Mouse (Mus musculus) thymus, postnatal 25 days (tissue): ENCODE results near the gene Kmt5b.

Experiments used
- DNase-seq: peaks from one replicate; pipeline ENCODE4 v3.0.0; 2022

Gene Kmt5b

GRCm38 (mm10) chr19:3844836-3845235 lies 77.6 kb downstream of the Kmt5b start:
- DNase-seq: no peak

- DNase-seq: no peak
Measured at GRCm38 (mm10) chr19:3845339-3845738, 78.1 kb downstream of the Kmt5b start.

DNA sequence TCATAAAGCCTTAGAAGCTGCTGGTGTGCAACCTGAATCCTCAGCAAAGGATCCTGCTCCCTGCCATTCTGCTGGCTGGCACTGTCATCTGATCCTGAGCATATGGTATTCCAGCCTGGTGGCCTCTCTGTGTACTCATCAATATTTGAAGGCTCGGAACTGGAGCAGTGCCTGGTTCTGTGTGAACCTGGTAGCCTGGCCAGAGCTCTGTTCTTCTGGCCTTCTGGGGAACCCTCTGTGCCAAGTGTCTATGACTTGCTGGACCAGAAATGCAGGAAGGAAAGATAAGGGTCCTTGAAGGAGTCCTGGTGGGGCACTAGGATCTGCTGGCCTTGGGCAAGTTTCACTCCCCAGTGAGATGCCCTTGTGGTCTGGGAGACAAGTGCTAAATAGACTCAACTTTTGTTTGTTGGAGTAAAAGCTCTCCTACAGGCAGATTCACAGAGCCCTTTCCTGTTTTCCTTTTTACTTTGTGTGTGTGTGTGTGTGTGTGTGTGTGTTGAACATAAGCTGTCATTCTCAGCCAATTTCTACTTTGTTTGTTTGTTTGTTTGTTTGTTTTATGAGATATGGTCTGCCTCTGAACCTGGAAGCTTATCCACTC lies 78.7 kb downstream of the Kmt5b start:
- DNase-seq: no peak

DNA sequence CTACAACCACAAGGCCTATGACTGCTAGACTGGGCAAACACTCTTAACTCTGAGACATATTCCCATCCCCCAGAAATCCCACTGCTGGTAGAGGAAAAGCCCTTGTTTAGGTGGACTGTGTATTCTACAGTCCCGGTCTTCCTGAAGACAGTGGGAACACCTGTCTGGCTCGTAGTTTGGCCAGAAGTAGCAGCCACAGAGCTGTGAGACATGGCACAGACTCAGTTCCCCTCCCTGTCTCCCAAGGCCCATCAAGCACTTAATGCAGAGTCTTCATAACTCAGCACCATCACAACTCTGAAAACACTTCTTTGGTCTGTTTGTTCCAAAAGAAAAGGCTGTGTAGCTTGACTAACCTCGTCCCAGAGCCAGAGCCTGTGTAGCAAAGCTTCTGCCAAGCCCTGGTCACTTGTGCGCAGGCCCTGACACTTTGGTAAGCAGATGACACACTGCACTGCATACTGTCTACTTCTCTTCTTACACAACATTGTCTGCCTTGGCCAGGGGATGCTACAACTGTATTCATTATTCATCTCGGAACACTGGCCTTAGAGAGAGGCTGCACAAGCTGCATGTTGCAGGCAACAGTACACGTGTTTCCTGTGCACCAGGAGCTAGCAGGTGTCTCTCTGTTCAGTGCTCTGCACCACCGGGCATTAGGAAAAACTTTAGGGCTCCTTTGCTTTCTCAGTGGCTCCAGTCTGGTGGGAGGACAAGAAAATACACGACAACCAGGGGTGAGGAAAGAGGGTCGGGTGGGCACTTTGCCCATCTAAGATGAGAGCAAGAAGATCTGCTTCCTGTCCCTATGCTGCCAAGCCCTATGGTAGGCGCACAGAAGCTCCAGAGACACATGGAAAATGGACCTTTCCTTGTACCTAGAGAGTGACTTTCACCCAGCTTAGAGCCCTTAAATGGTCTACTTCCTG lies 79.7 kb downstream of the Kmt5b start:
- no peak for DNase-seq

GRCm38 (mm10) chr19:3847711-3848110 lies 80.5 kb downstream of the Kmt5b start:
- DNase-seq: no peak

DNA sequence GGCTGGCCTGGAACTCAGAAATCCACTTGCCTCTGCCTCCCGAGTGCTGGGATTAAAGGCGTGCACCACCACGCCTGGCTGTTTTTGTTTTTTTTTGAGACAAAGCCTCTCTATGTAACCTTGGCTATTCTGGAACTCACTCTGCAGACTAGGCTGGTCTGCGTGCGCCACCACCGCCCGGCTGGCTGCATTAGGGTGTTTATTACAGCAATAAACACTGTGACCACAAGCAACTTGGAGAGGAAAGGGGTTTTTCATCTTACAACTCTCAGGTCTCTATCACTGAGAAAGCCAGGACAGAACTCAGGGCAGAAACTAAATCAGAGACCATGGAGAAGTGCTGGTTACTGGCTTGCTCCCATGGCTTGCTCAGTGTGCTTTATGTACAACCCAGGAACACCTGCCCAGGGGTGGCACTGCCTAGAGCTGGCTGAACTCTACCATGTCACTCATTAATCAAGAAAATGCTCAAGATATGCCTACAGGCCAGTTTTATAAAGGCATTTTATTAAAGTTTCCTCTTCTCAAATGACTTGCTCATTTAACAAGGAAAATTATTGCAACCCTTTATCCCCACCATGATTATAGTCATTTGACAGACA lies 81.1 kb downstream of the Kmt5b start:
- no peak for DNase-seq

- no peak for DNase-seq
Measured at GRCm38 (mm10) chr19:3849251-3849650, 82.0 kb downstream of the Kmt5b start.

GRCm38 (mm10) chr19:3850076-3850475 lies 82.9 kb downstream of the Kmt5b start:
- DNase-seq: no peak

- DNase-seq: no peak
Measured at GRCm38 (mm10) chr19:3850847-3851469, 83.7 kb downstream of the Kmt5b start.

- peak; percentile 99 for DNase-seq
Measured at GRCm38 (mm10) chr19:3851502-3851962, 84.3 kb downstream of the Kmt5b start, which contains the start of gene Chka. Gene Chka, plus strand, starts transcription at chr19:3851773.

DNA sequence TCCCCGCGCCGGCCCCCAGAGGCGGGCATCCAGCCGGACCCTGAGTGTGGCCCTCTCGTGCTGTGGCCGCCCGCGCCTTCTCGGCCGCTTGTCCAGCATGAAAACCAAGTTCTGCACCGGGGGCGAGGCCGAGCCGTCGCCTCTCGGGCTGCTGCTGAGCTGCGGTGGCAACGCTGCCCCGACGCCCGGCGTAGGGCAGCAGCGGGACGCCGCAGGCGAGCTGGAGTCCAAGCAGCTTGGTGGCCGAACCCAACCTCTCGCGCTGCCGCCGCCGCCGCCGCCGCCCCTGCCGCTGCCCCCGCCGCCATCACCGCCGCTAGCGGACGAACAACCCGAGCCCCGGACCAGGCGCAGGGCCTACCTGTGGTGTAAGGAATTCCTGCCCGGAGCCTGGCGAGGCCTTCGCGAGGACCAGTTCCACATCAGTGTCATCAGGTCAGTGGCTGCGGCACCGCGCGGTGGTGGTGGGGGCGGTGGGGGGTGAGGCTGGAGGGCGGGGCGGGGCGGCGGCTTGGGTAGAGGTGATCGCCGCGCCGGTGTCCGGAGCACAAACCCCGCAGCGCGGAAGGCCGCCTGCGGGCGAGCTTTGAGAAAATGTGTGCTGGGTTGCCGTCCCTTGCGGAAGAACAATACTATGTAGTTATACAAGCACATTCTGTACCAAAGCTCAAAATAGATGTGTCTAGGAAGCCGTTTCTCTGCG lies 84.9 kb downstream of the Kmt5b start:
- DNase-seq: peak; percentile 53

- DNase-seq: no peak
Measured at GRCm38 (mm10) chr19:3853121-3853520, 85.9 kb downstream of the Kmt5b start.

DNA sequence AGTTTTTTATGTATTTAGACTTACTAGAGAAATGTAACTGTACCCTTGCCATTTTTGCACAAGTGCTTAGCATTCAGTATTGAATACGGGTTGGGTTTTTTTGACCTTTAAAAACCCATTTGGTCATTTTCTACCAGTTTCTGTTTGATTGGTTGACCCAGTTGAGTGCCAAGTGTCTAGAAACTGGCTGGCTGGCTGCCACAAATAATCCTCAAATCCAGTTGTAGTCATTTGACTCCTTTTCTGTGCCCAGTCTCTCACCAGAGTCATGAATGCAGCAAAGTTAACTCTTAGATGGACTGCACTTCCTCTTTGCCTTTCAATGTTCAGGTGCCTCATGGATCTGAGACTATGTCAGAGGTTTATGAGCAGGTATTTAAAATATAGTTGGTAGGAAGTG lies 86.7 kb downstream of the Kmt5b start:
- DNase-seq: no peak

- no peak for DNase-seq
Measured at GRCm38 (mm10) chr19:3855091-3855490, 87.9 kb downstream of the Kmt5b start.

DNA sequence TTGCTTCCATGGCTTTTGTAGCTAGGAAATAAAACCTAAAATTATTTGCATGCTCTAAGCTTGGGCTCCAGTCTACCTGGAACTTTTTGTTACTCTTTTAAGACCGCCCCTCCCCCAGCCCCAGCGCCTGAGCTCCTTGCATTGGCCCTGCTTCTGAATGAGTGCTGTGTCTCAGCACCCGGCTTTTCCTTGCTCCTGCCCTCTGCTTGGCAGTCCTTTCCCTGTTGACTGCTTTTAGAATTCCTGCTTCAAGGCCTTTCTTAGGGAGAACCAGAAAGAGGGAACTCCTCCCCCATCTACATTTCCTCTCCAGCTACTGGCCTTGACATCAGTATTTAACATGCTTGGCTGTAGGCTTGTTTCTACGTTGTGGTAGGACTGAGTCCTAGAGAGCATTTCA lies 88.4 kb downstream of the Kmt5b start:
- DNase-seq: no peak

GRCm38 (mm10) chr19:3857220-3857619 lies 90.0 kb downstream of the Kmt5b start:
- no peak for DNase-seq

- DNase-seq: no peak
Measured at GRCm38 (mm10) chr19:3862713-3863112, 95.5 kb downstream of the Kmt5b start.

DNA sequence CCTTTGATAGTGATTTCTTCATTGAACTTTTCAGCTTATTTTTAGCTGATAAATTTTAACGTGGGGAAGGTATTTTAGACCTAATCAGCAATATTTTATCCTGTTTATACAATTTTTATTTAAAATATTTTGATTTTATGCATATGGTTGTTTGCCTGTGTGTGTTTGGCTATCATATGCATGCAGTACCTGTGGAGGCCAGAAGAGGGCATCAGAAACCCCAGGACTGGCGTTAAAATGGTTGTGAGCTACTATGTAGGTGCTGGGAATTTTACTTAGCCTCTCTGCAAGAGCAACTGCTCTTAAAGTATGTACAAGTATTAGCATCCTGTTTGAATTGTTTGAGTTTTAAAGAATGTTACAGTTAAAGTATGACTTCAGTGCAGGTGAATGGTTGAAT lies 97.7 kb downstream of the Kmt5b start:
- DNase-seq: no peak
